Mouse (Mus musculus) small intestine, adult 2 months (tissue): ENCODE measurements around the gene Gpx1.

ENCODE experiments used
- CTCF ChIP-seq: fragments of 200-500 bp; IDR thresholded peaks from 2 replicates; pipeline ENCODE4 v1.5.1; 2012; ENCODE audit warnings: low read depth, mild to moderate bottlenecking, control low read depth, inconsistent platforms, low read length, moderate library complexity, mixed read lengths; ENCODE audit not compliant: insufficient replicate concordance, insufficient read length; ENCODE audit errors: extremely low read depth
- POLR2A ChIP-seq: fragments of 200-500 bp; IDR thresholded peaks from 2 replicates; pipeline ENCODE4 v1.6.1; 2012; ENCODE audit warnings: low read depth, mild to moderate bottlenecking, control low read depth, inconsistent platforms, low read length, moderate library complexity

DNA sequence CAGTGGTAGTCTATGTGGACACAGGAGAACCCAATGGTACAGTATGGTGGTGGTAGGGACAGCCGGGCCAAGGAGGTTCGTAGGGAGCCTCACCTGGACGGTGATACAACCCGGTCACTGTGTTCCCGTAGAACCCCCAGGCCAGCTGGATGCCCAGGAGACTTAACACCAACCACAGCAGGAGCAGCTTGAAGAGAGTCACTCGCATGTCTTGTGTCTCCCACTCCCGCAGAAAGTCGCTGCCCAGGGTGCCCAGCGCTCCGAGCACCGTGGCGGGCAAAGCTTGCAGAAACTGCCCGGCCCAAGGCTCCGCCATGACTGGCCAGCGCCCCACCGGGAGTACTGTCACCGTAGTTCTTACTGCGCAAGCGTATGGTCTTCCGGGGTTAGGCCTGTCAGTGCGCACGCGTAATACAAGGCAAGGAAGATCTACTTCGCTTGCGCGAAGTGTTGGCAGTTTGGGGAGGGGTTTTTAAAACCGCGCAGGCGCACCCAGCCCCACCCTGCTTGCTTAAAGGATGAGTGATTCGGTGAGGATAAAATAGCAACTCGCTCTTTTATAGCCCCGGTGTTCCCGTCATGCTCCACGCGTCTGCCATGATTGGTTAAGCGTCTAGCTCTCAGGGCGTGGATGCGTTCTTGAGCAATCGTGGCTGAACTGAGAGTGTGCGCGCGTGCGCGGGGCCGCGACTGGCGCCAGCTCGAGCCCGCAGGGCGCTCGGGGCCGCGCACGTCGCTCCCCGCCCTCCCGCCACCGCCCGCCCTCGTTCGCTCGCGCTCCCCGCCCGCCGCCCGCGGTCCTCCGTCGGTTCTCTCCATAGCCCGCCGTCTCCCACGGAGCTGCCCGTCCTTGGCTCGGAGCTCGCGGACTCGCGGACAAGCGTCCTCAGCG lies 32.8 kb upstream of the Gpx1 start, which contains the start of the genes Rhoa and Tcta:
- no peak for TF ChIP-seq CTCF
- TF ChIP-seq POLR2A, result peak; percentile 92
